Mouse (Mus musculus) liver, embryonic 11.5 days (tissue): Measurements from ENCODE around the gene Rgs13. TPM values are rescaled to one million over a fixed set of nuclear protein-coding genes. Genes with fewer than 3 reads are reported as not detected.
"Not testable (repeated sequence)": the region's sequence is repeated elsewhere in the genome, so short reads cannot be mapped to it uniquely, and the experiment has no call there.

Experiments
- ATAC-seq: fragments of 200-750 bp; cut with Nextera tagmentation; replicated peaks from 2 replicates; pipeline ENCODE4 v1.8.0; 2017; ENCODE audit warnings: moderate number of reproducible peaks, mild to moderate bottlenecking, moderate TSS enrichment, moderate library complexity; ENCODE audit not compliant: low FRiP score
- DNase-seq: peaks from one replicate; pipeline ENCODE4 v3.0.0-alpha.2; 2017; ENCODE audit warnings: low spot score
- H3K27ac ChIP-seq: fragments of 300-500 bp; sonication (generic); 2 replicates; pipeline ENCODE4 v1.5.1; 2014; ENCODE audit warnings: mild to moderate bottlenecking, low read depth, low read length, control low read depth
- H3K27me3 ChIP-seq: fragments of 300-500 bp; sonication (generic); replicated peaks from 2 replicates; pipeline ENCODE4 v1.6.1; 2014; ENCODE audit warnings: low read length, mixed read lengths; ENCODE audit not compliant: control insufficient read depth, insufficient read depth
- H3K36me3 ChIP-seq: fragments of 300-500 bp; sonication (generic); 2 replicates; pipeline ENCODE4 v1.6.1; 2014; ENCODE audit warnings: mild to moderate bottlenecking, low read length, moderate library complexity, mixed read lengths; ENCODE audit not compliant: control insufficient read depth, insufficient read depth
- H3K4me1 ChIP-seq: fragments of 300-500 bp; sonication (generic); replicated peaks from 2 replicates; pipeline ENCODE4 v1.6.1; 2014; ENCODE audit warnings: low read length, mixed read lengths; ENCODE audit not compliant: control insufficient read depth, insufficient read depth
- H3K4me2 ChIP-seq: fragments of 300-500 bp; sonication (generic); 2 replicates; pipeline ENCODE4 v1.6.1; 2014; ENCODE audit warnings: mild to moderate bottlenecking, control low read depth, moderate library complexity
- H3K4me3 ChIP-seq: fragments of 300-500 bp; sonication (generic); 2 replicates; pipeline ENCODE4 v1.5.1; 2014; ENCODE audit warnings: low read depth, low read length, control low read depth
- H3K9ac ChIP-seq: fragments of 300-500 bp; sonication (generic); 2 replicates; pipeline ENCODE4 v1.6.1; 2014; ENCODE audit warnings: low read depth, low read length, control low read depth
- H3K9me3 ChIP-seq: fragments of 300-500 bp; sonication (generic); 2 replicates; pipeline ENCODE4 v1.6.1; 2016; ENCODE audit warnings: low read length, inconsistent platforms, mixed read lengths; ENCODE audit not compliant: control insufficient read depth
- WGBS: fragments of 180-500 bp; shearing (Covaris S2); extraction: QIAGEN DNeasy Blood & Tissue Kit; methylation state at CpG from one replicate; pipeline ENCODE4 v1.1.7; 2014; 5-methylcytosine and 5-hydroxymethylcytosine counted together
- polyA plus RNA-seq: library from polyadenylated mRNA; unstranded; fragments of >200 nt; fragmentation: Nextera tagmentation; extraction: Ambion mirVana; gene quantifications from 2 replicates; pipeline ENCODE4 v1.2.1, GENCODE M21; 2014

The Rgs13 gene
- polyA plus RNA-seq, 1 experiment from 2014 or later, result not detected

DNA sequence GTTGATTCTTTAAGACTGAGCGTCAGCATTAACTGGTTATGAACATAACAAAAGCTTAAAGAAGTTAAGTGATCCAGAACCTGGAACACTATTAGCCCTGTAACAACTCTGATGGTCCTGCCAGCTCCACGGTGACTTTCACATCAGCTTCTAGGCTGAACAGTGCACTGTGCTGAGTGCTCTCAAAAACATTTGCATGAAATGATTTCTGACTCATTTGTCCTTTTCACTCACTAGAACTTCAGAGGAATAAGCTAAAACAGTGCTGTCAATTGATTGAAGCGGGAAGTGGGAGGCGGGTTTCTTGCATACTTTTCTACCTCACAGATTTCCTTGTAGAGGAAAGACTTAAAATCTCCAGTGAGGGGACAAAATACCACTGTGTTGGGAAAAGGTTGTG lies 8.3 kb downstream of the Rgs13 start:
- Histone ChIP-seq H3K4me2 (no peak overlapping the region), H3K36me3 (no peaks in the 10 kb centered on the region), H3K27ac (no peak overlapping the region), H3K4me1 (no peaks in the 10 kb centered on the region), H3K4me3 (no peak overlapping the region), H3K27me3 (no peaks in the 10 kb centered on the region), H3K9ac (no peak overlapping the region), H3K9me3 (no peaks in the 10 kb centered on the region)
- DNase-seq (no peak), ATAC-seq (no peak)
- WGBS, result 84% methylated on average over 4 of the region's 4 CpGs

DNA sequence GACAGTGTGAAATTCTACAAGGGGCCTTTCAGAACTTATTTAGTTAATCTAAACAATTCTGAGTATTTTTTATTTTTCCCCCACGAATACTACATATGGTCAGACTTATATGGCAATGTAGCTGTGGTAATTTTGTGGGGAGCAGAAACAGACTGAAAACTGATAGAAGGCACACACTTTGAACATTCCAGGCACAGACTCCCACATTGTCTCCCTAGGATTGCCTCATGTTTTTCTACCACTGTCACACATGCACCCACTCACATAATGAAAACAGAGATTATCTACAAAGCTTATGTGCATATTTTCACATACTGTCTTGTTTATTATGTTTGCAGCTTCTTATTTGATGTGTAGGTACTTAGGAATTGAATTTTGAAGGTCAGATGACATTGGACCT lies 9.4 kb downstream of the Rgs13 start:
- no peak for DNase-seq

DNA sequence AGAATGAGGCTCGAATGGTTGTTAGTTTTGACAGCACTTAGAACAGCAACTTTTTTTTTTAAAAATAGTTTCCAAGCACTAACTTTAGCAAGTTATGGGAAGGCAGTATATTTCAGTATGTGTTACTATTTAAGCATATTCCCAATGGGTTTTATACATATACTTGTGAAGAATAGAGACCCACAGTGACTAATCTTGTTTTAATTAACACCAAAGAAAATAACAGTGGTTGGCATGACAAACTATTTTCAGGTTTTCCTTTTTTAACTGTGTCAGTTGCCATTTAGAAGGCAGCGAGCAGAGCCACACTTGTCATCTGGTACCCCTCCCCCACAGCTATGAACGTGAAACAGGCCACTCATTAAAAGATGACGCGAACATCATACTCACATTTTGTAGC lies 10.3 kb downstream of the Rgs13 start:
- ATAC-seq (no peak), DNase-seq (no peak)
- H3K36me3 ChIP-seq, result no peaks in the 10 kb centered on the region
- H3K4me1 ChIP-seq, result no peaks in the 10 kb centered on the region
- no peaks in the 10 kb centered on the region for H3K27me3 ChIP-seq
- 74% methylated on average over 5 of the region's 5 CpGs for WGBS
- no peak overlapping the region for H3K4me2 ChIP-seq
- H3K4me3 ChIP-seq, result no peak overlapping the region
- no peak overlapping the region for H3K27ac ChIP-seq
- H3K9me3 ChIP-seq, result no peaks in the 10 kb centered on the region
- H3K9ac ChIP-seq, result no peak overlapping the region

More for the DNA sequence above, 9.4 kb downstream of the Rgs13 start:
- Histone ChIP-seq H3K36me3 (no peaks in the 10 kb centered on the region), H3K4me1 (no peaks in the 10 kb centered on the region), H3K9ac (no peak overlapping the region), H3K4me2 (no peak overlapping the region), H3K9me3 (no peaks in the 10 kb centered on the region), H3K4me3 (no peak overlapping the region), H3K27me3 (no peaks in the 10 kb centered on the region), H3K27ac (no peak overlapping the region)
- WGBS, result 68% methylated on average over 1 of the region's 1 CpGs
- ATAC-seq, result no peak

DNA sequence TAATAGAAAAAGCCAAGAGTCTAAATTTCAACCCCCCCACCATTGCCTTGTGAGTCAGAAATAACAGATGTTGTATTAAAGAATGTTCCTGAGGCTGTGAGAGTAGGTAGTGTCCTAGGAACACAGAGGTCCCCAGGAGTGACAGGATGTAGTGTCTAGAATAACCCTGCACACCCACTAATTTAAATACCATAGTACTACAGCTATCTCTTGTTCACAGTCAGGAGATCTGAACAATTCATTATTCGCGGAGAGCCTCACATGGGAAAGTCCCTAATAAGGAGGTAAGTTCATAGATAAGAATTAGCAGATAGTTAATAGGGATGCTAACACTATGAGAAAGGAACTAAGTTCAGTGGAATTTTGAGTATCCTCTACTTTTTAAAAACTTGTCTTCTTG lies 10.9 kb downstream of the Rgs13 start:
- no peak overlapping the region for H3K4me2 ChIP-seq
- no peak for DNase-seq
- H3K4me1 ChIP-seq, result no peaks in the 10 kb centered on the region
- no peaks in the 10 kb centered on the region for H3K36me3 ChIP-seq
- no peak overlapping the region for H3K4me3 ChIP-seq
- 73% methylated on average over 2 of the region's 2 CpGs for WGBS
- no peak overlapping the region for H3K27ac ChIP-seq
- H3K9me3 ChIP-seq, result no peaks in the 10 kb centered on the region
- H3K27me3 ChIP-seq, result no peaks in the 10 kb centered on the region
- ATAC-seq, result no peak
- no peak overlapping the region for H3K9ac ChIP-seq

DNA sequence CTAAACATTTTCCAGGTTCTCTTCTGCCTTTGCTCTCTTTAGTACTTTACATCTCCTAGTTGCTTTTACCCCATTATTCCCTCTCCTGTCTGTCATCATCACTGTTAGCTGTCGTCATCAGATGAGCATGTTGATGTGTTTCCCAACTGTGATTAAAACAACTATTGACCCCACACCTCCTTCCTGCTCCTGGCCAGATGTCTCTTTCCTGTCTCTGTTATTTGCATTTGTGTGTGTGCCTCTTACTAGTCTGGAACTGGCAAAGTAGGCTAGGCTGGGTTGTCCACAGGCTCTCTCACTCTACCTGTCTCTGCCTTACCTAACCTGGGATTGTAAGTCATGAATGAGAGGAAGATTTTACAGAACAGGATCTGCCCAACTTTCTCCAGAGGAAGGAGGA lies 24.6 kb downstream of the Rgs13 start:
- Histone ChIP-seq H3K36me3 (no peaks in the 10 kb centered on the region), H3K4me1 (no peaks in the 10 kb centered on the region), H3K9me3 (no peaks in the 10 kb centered on the region), H3K4me3 (no peak overlapping the region), H3K9ac (no peak overlapping the region), H3K27ac (no peak overlapping the region), H3K27me3 (no peaks in the 10 kb centered on the region), H3K4me2 (no peak overlapping the region)
- DNase-seq (no peak), ATAC-seq (no peak)
- 49% methylated on average over 1 of the region's 1 CpGs for WGBS

DNA sequence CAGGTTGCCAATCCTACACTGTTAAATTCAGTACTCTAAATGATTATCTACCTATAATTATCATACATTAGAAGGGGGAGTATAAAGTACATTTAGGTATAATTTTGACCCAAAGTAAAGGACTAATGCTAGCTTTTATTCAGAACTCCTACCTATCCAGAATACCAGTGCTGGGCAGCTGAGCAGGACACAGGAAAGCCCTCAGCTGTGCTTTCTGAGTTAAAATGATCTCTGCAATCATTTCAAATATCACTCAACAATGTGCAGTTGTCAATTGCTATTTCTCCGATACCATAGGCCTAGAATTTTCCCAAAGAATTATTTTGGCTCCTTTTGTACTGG lies 25.0 kb downstream of the Rgs13 start:
- Histone ChIP-seq H3K9me3 (no peaks in the 10 kb centered on the region), H3K4me2 (no peak overlapping the region), H3K36me3 (no peaks in the 10 kb centered on the region), H3K4me3 (no peak overlapping the region), H3K27me3 (no peaks in the 10 kb centered on the region), H3K27ac (no peak overlapping the region), H3K4me1 (no peaks in the 10 kb centered on the region), H3K9ac (no peak overlapping the region)
- no peak for ATAC-seq
- no peak for DNase-seq
- 91% methylated on average over 1 of the region's 1 CpGs for WGBS

DNA sequence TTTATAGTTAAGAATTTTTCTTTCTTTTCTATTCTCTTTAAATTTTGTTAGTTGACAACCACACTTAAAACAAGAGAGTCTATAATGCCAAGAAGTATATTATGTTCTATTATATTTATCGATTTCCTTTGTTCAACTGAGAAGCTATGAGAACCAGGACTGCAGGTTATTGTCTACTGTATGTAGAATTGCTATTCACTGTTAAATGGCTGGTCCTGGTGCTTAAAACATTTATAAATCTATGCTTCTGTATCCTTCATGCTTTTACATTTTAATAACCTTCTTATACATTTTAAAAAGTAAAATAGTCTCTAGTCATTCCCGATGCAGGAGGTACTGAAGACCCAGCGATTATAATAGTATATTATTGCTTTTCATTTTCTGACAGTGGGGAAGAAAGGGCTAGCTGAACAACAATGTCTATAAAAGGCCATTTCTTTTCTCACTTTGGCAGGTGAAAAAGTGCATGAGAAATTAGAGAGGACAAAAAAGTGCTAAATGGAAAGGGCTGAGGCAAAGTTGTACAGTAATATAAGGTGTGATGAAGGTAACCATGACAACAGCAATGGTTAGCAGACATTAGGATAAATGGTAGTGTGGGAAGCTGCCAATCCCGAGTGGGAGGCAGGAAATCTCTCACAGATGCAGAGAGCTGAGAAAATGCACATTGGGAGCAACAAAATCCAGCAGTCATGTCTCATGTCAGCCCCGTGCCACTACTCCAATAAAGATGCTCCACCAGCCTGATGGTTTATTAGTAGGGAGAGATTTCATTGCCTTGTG lies 25.6 kb downstream of the Rgs13 start:
- ATAC-seq (no peak), DNase-seq (no peak)
- Histone ChIP-seq H3K9ac (no peak overlapping the region), H3K4me3 (no peak overlapping the region), H3K27ac (no peak overlapping the region), H3K36me3 (no peaks in the 10 kb centered on the region), H3K9me3 (no peaks in the 10 kb centered on the region), H3K27me3 (no peaks in the 10 kb centered on the region), H3K4me1 (no peaks in the 10 kb centered on the region), H3K4me2 (no peak overlapping the region)
- WGBS, result 76% methylated on average over 5 of the region's 5 CpGs

DNA sequence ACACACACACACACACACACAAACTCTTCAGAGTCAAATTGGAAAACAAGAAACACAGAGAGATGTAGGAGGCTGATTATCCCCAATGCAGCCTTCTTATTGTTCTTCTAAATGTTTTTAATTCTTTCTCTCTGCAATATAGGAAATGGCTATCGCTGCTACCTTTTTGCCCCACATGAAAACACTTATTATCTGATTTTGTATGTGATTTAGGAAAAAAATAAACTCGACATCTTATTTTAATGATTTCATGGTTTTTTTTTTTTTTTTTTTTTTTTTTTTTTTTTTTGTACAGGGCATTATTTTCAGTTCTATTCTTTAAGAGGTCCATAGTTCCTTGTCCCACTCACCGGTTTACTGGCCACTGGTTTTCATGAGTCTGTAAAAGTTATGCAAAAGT lies 27.2 kb downstream of the Rgs13 start:
- Histone ChIP-seq H3K27ac (no peak overlapping the region), H3K9ac (no peak overlapping the region), H3K4me3 (no peak overlapping the region), H3K4me1 (no peaks in the 10 kb centered on the region), H3K36me3 (no peaks in the 10 kb centered on the region), H3K9me3 (no peaks in the 10 kb centered on the region), H3K27me3 (no peaks in the 10 kb centered on the region), H3K4me2 (no peak overlapping the region)
- DNase-seq, result no peak
- 70% methylated on average over 3 of the region's 3 CpGs for WGBS
- no peak for ATAC-seq

DNA sequence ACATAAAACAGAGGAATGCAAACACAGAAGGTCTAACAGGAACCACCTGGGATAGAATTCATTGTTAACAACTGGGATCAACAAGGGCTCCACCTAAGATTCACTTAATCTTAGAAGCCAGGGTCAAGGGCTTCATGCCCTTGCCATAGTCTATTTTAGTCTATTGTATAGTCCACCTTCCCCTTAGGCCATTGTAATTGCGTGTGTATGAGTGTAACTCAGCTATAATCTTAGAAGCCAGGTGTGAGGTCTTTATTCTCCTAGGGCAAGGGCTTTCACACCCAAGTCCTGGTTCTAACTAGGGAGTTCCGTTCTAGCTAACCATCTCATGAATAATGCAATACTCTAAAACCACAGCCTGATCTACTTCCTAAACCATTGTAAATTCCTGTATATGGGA lies 35.8 kb downstream of the Rgs13 start:
- not testable (repeated sequence) for H3K4me3 ChIP-seq, H3K4me2 ChIP-seq, H3K27me3 ChIP-seq, ATAC-seq, H3K9ac ChIP-seq, H3K36me3 ChIP-seq, DNase-seq, H3K4me1 ChIP-seq, H3K27ac ChIP-seq, H3K9me3 ChIP-seq
- WGBS, result 89% methylated on average over 2 of the region's 2 CpGs
